Mouse (Mus musculus) brain, embryonic 14.5 days (tissue): ENCODE measurements around the gene Dpp7. TPM values are rescaled to one million over a fixed set of nuclear protein-coding genes. Genes with fewer than 3 reads are reported as not detected.
A peak's percentile ranks its signal among the peaks of the same experiment; 100 is the strongest.

Source experiments
- DNase-seq: peaks from one replicate; pipeline ENCODE4 v3.0.0-alpha.2; 2011; ENCODE audit warnings: low read depth
- CTCF ChIP-seq: fragments of 200-500 bp; IDR thresholded peaks from 2 replicates; pipeline ENCODE4 v1.5.1; 2012; ENCODE audit warnings: inconsistent platforms, mild to moderate bottlenecking, moderate library complexity, borderline replicate concordance; ENCODE audit not compliant: insufficient read depth, insufficient read length; ENCODE audit errors: extremely low read depth
- POLR2A ChIP-seq: fragments of 200-500 bp; IDR thresholded peaks from 2 replicates; pipeline ENCODE4 v1.6.1; 2012; ENCODE audit warnings: mild to moderate bottlenecking, inconsistent platforms, borderline replicate concordance; ENCODE audit not compliant: poor library complexity, insufficient read depth, insufficient read length, severe bottlenecking; ENCODE audit errors: extremely low read depth
- polyA plus RNA-seq: library from polyadenylated mRNA; depleted of rRNA; stranded (reverse); fragments of >200 nt; gene quantifications from 2 replicates; pipeline ENCODE4 v1.2.3, GENCODE M21; 2012

Gene Dpp7
- polyA plus RNA-seq, 1 experiment: 35.3 TPM

DNA sequence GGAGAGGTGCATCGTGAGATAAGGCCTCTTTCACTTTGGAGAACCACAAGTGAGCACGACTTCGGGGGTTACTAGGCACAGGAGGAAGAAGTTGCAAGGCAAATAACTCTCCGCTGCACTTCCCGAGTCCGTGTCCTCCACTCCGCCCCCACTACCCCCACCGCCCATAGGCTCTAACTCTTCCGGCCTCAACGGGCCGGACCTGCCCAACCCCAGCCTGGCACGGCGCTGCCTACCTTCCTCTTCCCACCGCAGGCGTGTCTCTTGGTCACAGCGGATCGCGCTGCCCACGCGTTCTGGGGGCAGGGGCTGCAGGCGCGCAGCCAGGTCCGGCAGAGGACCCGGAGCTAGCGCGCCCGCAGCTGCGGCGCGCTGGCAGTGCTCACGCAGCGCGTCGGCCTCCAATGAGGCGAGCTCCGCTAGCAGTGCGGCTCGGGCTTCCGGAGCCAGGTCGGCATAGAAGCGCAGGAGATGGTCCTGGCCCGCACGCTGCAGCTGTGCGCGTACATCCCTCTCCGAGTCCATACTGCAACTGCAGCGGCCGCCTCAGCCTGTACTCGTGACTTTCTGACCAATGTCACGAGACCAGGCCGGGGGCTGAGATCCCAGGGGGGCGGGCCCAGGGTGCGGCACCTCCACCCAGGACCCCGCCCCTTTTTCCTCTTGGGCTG lies 9.1 kb upstream of the Dpp7 start, which contains the start of gene Uap1l1:
Gene Uap1l1, minus strand, starts transcription at position 592 of the 671 bp plus-strand sequence.
- DNase-seq: peak; percentile 54
- TF ChIP-seq CTCF: no peak
- no peak for TF ChIP-seq POLR2A

DNA sequence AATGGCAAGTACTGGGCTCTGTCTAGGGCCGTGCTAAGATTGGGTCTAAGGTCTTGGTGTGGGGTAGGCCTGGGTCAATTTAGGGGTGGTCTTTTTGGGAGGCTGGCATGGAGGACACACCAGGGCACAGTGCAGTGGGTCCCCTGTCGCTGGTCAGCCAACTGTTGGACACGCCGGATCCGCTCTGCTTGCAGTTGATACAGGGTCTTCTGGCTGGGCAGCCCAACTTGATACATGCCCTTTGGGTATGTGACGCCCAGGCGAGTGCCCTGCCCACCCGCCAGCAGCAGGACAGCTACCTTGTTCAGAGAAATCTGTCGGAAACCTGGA lies 8.6 kb upstream of the Dpp7 start:
- TF ChIP-seq POLR2A (no peak), CTCF (no peak)
- no peak for DNase-seq

- no peak for DNase-seq
- TF ChIP-seq CTCF: no peak
Measured at GRCm38 (mm10) chr2:25364313-25364712, 8.2 kb upstream of the Dpp7 start.

GRCm38 (mm10) chr2:25363478-25364178 lies 7.5 kb upstream of the Dpp7 start:
- DNase-seq: no peak
- no peak for TF ChIP-seq CTCF
- TF ChIP-seq POLR2A: no peak

DNA sequence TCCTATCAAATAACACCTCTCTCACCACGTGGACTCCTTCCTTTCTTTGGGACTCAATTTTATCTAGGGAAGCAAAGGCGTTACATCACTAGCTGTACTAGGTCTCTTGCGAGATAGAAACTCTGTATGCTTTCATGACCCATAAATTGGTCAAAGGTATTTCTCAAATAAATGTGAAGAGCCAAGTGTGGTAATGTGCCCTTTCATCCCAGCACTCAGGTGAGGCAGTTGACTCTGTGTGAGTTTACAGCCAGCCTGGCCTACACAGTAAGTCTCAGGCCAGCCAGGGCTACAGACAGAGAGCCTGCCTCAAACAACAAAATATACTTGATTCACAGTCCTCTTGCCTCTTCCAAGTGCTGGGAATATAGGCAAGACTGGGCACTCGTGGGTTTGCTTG lies 3.7 kb upstream of the Dpp7 start:
- no peak for TF ChIP-seq POLR2A
- DNase-seq: no peak

- TF ChIP-seq CTCF (no peak), POLR2A (no peak)
- DNase-seq: no peak
Measured at GRCm38 (mm10) chr2:25355419-25356066, 616 bp downstream of the Dpp7 start.

- TF ChIP-seq POLR2A (no peak), CTCF (no peak)
Measured at GRCm38 (mm10) chr2:25354211-25354610, 1.9 kb downstream of the Dpp7 start.

GRCm38 (mm10) chr2:25350701-25351100 lies 5.5 kb downstream of the Dpp7 start:
- DNase-seq: no peak
- TF ChIP-seq CTCF (no peak), POLR2A (no peak)

More at GRCm38 (mm10) chr2:25354211-25354610, 1.9 kb downstream of the Dpp7 start:
- no peak for DNase-seq

- DNase-seq: no peak
- TF ChIP-seq CTCF (no peak), POLR2A (no peak)
Measured at GRCm38 (mm10) chr2:25349499-25349898, 6.7 kb downstream of the Dpp7 start.

DNA sequence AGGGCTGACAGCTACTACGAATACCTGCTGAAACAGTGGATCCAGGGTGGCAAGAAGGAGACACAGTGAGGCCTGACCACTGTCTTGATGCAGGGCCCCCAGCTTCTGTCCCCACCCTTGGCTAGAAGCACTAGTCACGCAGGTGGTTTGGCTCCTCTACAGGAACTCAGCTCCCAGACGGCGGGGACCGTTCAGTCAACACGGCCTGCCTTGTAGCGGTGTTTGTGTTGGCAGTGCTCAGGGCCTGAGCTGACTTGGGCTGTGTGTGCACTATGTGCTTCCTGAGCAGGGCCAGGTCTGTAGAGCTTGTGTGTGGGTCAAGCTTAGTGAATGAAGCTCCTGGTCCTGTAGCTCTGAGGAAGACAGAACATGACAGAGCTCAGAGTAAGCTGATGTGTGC lies 8.0 kb downstream of the Dpp7 start:
- no peak for TF ChIP-seq CTCF
- no peak for TF ChIP-seq POLR2A
- DNase-seq: no peak

- no peak for DNase-seq
- TF ChIP-seq POLR2A (no peak), CTCF (no peak)
Measured at GRCm38 (mm10) chr2:25338303-25338702, 17.9 kb downstream of the Dpp7 start.

- TF ChIP-seq POLR2A (no peak), CTCF (no peak)
- no peak for DNase-seq
Measured at GRCm38 (mm10) chr2:25333569-25333968, 22.6 kb downstream of the Dpp7 start.
